Mouse (Mus musculus) forebrain, embryonic 16.5 days (tissue): Measurements from ENCODE around the gene Gnb2. TPM values are rescaled to one million over a fixed set of nuclear protein-coding genes. Genes with fewer than 3 reads are reported as not detected.
A peak's percentile ranks its signal among the peaks of the same experiment; 100 is the strongest.

Experiments
- ATAC-seq: fragments of 200-750 bp; cut with Nextera tagmentation; 2 replicates; pipeline ENCODE4 v1.8.0; 2017; ENCODE audit warnings: mild to moderate bottlenecking, moderate library complexity
- H3K27ac ChIP-seq: fragments of 300-500 bp; sonication (generic); 2 replicates; pipeline ENCODE4 v1.5.1; 2014; ENCODE audit warnings: low read length, control low read depth
- H3K27me3 ChIP-seq: fragments of 300-500 bp; sonication (generic); replicated peaks from 2 replicates; pipeline ENCODE4 v1.6.1; 2014; ENCODE audit warnings: low read length; ENCODE audit not compliant: control insufficient read depth, insufficient read depth
- H3K36me3 ChIP-seq: fragments of 300-500 bp; sonication (generic); 2 replicates; pipeline ENCODE4 v1.6.1; 2014; ENCODE audit not compliant: control insufficient read depth, insufficient read depth
- H3K4me1 ChIP-seq: fragments of 300-500 bp; sonication (generic); replicated peaks from 2 replicates; pipeline ENCODE4 v1.6.1; 2014; ENCODE audit warnings: low read length; ENCODE audit not compliant: control insufficient read depth, insufficient read depth
- H3K4me2 ChIP-seq: fragments of 300-500 bp; sonication (generic); 2 replicates; pipeline ENCODE4 v1.6.1; 2014; ENCODE audit warnings: mild to moderate bottlenecking, low read length, control low read depth
- H3K4me3 ChIP-seq: fragments of 300-500 bp; sonication (generic); replicated peaks from 2 replicates; pipeline ENCODE4 v1.5.1; 2014; ENCODE audit warnings: mild to moderate bottlenecking, low read length, control low read depth
- H3K9ac ChIP-seq: fragments of 300-500 bp; sonication (generic); replicated peaks from 2 replicates; pipeline ENCODE4 v1.6.1; 2014; ENCODE audit warnings: low read depth, low read length, control low read depth
- H3K9me3 ChIP-seq: fragments of 300-500 bp; sonication (generic); 2 replicates; pipeline ENCODE4 v1.6.1; 2016; ENCODE audit warnings: low read length; ENCODE audit not compliant: control insufficient read depth
- WGBS: fragments of 180-500 bp; shearing (Covaris S2); extraction: QIAGEN DNeasy Blood & Tissue Kit; methylation state at CpG from one replicate; pipeline ENCODE4 v1.1.7; 2014; 5-methylcytosine and 5-hydroxymethylcytosine counted together
- polyA plus RNA-seq: library from polyadenylated mRNA; unstranded; fragments of >200 nt; fragmentation: Nextera tagmentation; extraction: Ambion mirVana; gene quantifications from 2 replicates; pipeline ENCODE4 v1.2.1, GENCODE M21; 2015

Gene Gnb2
- polyA plus RNA-seq, 1 experiment from 2014 or later = 517 TPM

- Histone ChIP-seq H3K36me3 (0 out of 2 replicates have a peak, but pooled peaks cover 2% of the 10 kb centered on the region), H3K27ac (no peak overlapping the region), H3K4me2 (no peak overlapping the region), H3K4me1 (peaks cover 41% of the 10 kb centered on the region), H3K4me3 (no peak overlapping the region), H3K9ac (no peak overlapping the region), H3K27me3 (no peaks in the 10 kb centered on the region), H3K9me3 (no peaks in the 10 kb centered on the region)
- no peak for ATAC-seq
- WGBS = 78% methylated on average over 12 of the region's 12 CpGs
These were observed 19.2 kb downstream of the Gnb2 start for GRCm38 (mm10) chr5:137513951-137514721.

GRCm38 (mm10) chr5:137512847-137513794 is 20.2 kb downstream of the Gnb2 start:
- peak; percentile 45 for ATAC-seq
- Histone ChIP-seq H3K36me3 (no peaks in the 10 kb centered on the region), H3K4me2 (no peak overlapping the region), H3K27ac (no peak overlapping the region), H3K9ac (no peak overlapping the region), H3K4me3 (no peak overlapping the region), H3K27me3 (no peaks in the 10 kb centered on the region), H3K9me3 (no peaks in the 10 kb centered on the region), H3K4me1 (peaks cover 41% of the 10 kb centered on the region)
- WGBS = 81% methylated on average over 11 of the region's 11 CpGs

GRCm38 (mm10) chr5:137511706-137512105 is 21.6 kb downstream of the Gnb2 start:
- no peaks in the 10 kb centered on the region for H3K36me3 ChIP-seq
- H3K9me3 ChIP-seq = no peaks in the 10 kb centered on the region
- H3K27me3 ChIP-seq = peaks cover 3% of the 10 kb centered on the region; the same call in 1 of the 2 replicates
- peak overlapping the region; percentile 87 for H3K4me2 ChIP-seq
- H3K9ac ChIP-seq = peak overlapping the region; percentile 78; the same call in 1 of the 2 replicates
- ATAC-seq = no peak
- H3K27ac ChIP-seq = no peak overlapping the region; the same call in 1 of the 2 replicates
- peak overlapping the region; percentile 57 for H3K4me3 ChIP-seq
- WGBS = 50% methylated on average over 3 of the region's 3 CpGs
- H3K4me1 ChIP-seq = peaks cover 41% of the 10 kb centered on the region

GRCm38 (mm10) chr5:137510573-137511390 is 22.5 kb downstream of the Gnb2 start:
- H3K4me1 ChIP-seq = peaks cover 41% of the 10 kb centered on the region
- H3K27me3 ChIP-seq = peaks cover 3% of the 10 kb centered on the region; the same call in 1 of the 2 replicates
- H3K9ac ChIP-seq = peak overlapping the region; percentile 78
- H3K27ac ChIP-seq = peak overlapping the region; percentile 85
- H3K4me2 ChIP-seq = peak overlapping the region; percentile 87
- peak; percentile 58 for ATAC-seq
- H3K36me3 ChIP-seq = no peaks in the 10 kb centered on the region
- no peaks in the 10 kb centered on the region for H3K9me3 ChIP-seq
- WGBS = under 1% methylated on average over 34 of the region's 83 CpGs
- peak overlapping the region; percentile 57 for H3K4me3 ChIP-seq

- peak overlapping the region; percentile 85 for H3K27ac ChIP-seq
- H3K4me3 ChIP-seq = peak overlapping the region; percentile 57
- peak; percentile 74 for ATAC-seq
- peak overlapping the region; percentile 47 for H3K4me2 ChIP-seq
- no peaks in the 10 kb centered on the region for H3K9me3 ChIP-seq
- peaks cover 41% of the 10 kb centered on the region for H3K4me1 ChIP-seq
- WGBS = under 1% methylated on average over 26 of the region's 52 CpGs
- H3K36me3 ChIP-seq = no peaks in the 10 kb centered on the region
- H3K9ac ChIP-seq = peak overlapping the region; percentile 78
- H3K27me3 ChIP-seq = peaks cover 3% of the 10 kb centered on the region; the same call in 1 of the 2 replicates
These were observed 23.3 kb downstream of the Gnb2 start for GRCm38 (mm10) chr5:137510014-137510501.

GRCm38 (mm10) chr5:137504041-137504440 is 29.3 kb downstream of the Gnb2 start:
- 74% methylated on average over 6 of the region's 6 CpGs for WGBS
- no peaks in the 10 kb centered on the region for H3K9me3 ChIP-seq

GRCm38 (mm10) chr5:137502667-137503110 is 30.6 kb downstream of the Gnb2 start:
- WGBS = under 1% methylated on average over 29 of the region's 30 CpGs

More at GRCm38 (mm10) chr5:137504041-137504440, 29.3 kb downstream of the Gnb2 start:
- no peaks in the 10 kb centered on the region for H3K36me3 ChIP-seq
- peaks cover 14% of the 10 kb centered on the region for H3K4me1 ChIP-seq
- H3K27ac ChIP-seq = no peak overlapping the region
- H3K9ac ChIP-seq = no peak overlapping the region
- H3K27me3 ChIP-seq = peaks cover 3% of the 10 kb centered on the region; the same call in 1 of the 2 replicates
- ATAC-seq = no peak
- no peak overlapping the region for H3K4me3 ChIP-seq
- H3K4me2 ChIP-seq = no peak overlapping the region

More at GRCm38 (mm10) chr5:137502667-137503110, 30.6 kb downstream of the Gnb2 start:
- ATAC-seq = peak; percentile 69
- Histone ChIP-seq H3K27ac (peak overlapping the region; percentile 99), H3K4me1 (peaks cover 14% of the 10 kb centered on the region), H3K9ac (peak overlapping the region; percentile 64), H3K4me3 (peak overlapping the region; percentile 91), H3K4me2 (peak overlapping the region; percentile 62), H3K9me3 (no peaks in the 10 kb centered on the region), H3K36me3 (no peaks in the 10 kb centered on the region), H3K27me3 (peaks cover 3% of the 10 kb centered on the region; the same call in 1 of the 2 replicates)
